Comparison of ENCODE assay signal across 10 mouse cellular contexts in genomic region chr1:155071287-155071876, GRCm38 (mm10). TPM values are rescaled to one million over a fixed set of nuclear protein-coding genes. Genes with fewer than 3 reads are reported as not detected.
DNase-seq lines count a peak whose midpoint lies in the region; ATAC-seq lines count a peak whose summit lies in the region.
"Had no signal": no experiment of that assay in that cellular context is flagged by ENCODE, and none has a peak within 500 bp of the region (broad histone marks: within the 10 kb centered on the region; RNA-seq: fewer than 3 reads in every experiment).

No protein-coding gene starts in this region.

- no peaks in the 10 kb centered on the region for H3K36me3 ChIP-seq in hindbrain, embryonic 12.5 days
- H3K36me3 ChIP-seq in neural tube, embryonic 13.5 days = no peaks in the 10 kb centered on the region
- H3K36me3 ChIP-seq: liver, embryonic 15.5 days had no signal

- 0 out of 2 replicates have a peak, but pooled peaks have one; percentile 23 for ATAC-seq in hindbrain, embryonic 12.5 days (ENCODE audit: low FRiP score)
- peak; percentile 30; the same call in 1 of the 2 replicates for ATAC-seq in neural tube, embryonic 13.5 days (ENCODE audit: low read depth)

- WGBS in hindbrain, embryonic 12.5 days = 25% methylated on average over 7 of the region's 7 CpGs
- 13% methylated on average over 7 of the region's 7 CpGs for WGBS in neural tube, embryonic 13.5 days

- no peak overlapping the region for H3K4me2 ChIP-seq in hindbrain, embryonic 12.5 days (replicated peaks)
- H3K4me2 ChIP-seq in neural tube, embryonic 13.5 days = no peak overlapping the region

- no peak overlapping the region for H3K27ac ChIP-seq in hindbrain, embryonic 12.5 days
- no peak overlapping the region for H3K27ac ChIP-seq in neural tube, embryonic 13.5 days (replicated peaks)
- H3K27ac ChIP-seq: liver, embryonic 15.5 days had no signal

- peaks cover 30% of the 10 kb centered on the region for H3K4me1 ChIP-seq in hindbrain, embryonic 12.5 days
- peaks cover 40% of the 10 kb centered on the region for H3K4me1 ChIP-seq in neural tube, embryonic 13.5 days (replicated peaks)

- H3K9ac ChIP-seq in hindbrain, embryonic 12.5 days = no peak overlapping the region
- H3K9ac ChIP-seq in neural tube, embryonic 13.5 days = no peak overlapping the region
- H3K9ac ChIP-seq: liver, embryonic 15.5 days had no signal

- no peak overlapping the region for H3K4me3 ChIP-seq in hindbrain, embryonic 12.5 days
- H3K4me3 ChIP-seq in neural tube, embryonic 13.5 days = no peak overlapping the region
- H3K4me3 ChIP-seq: liver, embryonic 15.5 days had no signal

- peak; percentile 17 for DNase-seq in embryo, embryonic 9.5 days (ENCODE audit: extremely low spot score)
- no peak for DNase-seq in embryo, embryonic 10.5 days (ENCODE audit: low spot score)
- peak; percentile 16 for DNase-seq in lung, postnatal 10 days
- no peak for DNase-seq in lung, postnatal 25 days (ENCODE audit: low spot score)
- no peak for DNase-seq in thymus, postnatal 0 days (ENCODE audit: low spot score)
- DNase-seq in kidney, adult 11 months = no peak
- DNase-seq: heart, postnatal 10 days had no signal

- no peaks in the 10 kb centered on the region for H3K27me3 ChIP-seq in hindbrain, embryonic 12.5 days
- H3K27me3 ChIP-seq in neural tube, embryonic 13.5 days = no peaks in the 10 kb centered on the region

- no peaks in the 10 kb centered on the region for H3K9me3 ChIP-seq in hindbrain, embryonic 12.5 days (replicated peaks)
- H3K9me3 ChIP-seq in neural tube, embryonic 13.5 days = no peaks in the 10 kb centered on the region
- H3K9me3 ChIP-seq: liver, embryonic 15.5 days had no signal

RNA-seq across cellular contexts. Expression of gene Ier5, which starts 28.1 kb away (rescaled TPM):
- polyA plus RNA-seq in hindbrain, embryonic 12.5 days (2016; fragmentation: Nextera tagmentation; extraction: Ambion mirVana) = 16.5 and 17.7 TPM in 2 replicates
- polyA plus RNA-seq in neural tube, embryonic 13.5 days (2015; fragmentation: Nextera tagmentation; extraction: Ambion mirVana) = 7.5 and 7.9 TPM in 2 replicates
- 6.4 and 10.8 TPM in 2 replicates for polyA plus RNA-seq in thymus, postnatal 0 days (2015; fragmentation: Nextera tagmentation; extraction: Ambion mirVana)

Comparison
In these comparisons a context has a peak if more than half of its experiments do, and no peak if none do; other contexts are left out.
1. DNase-seq: peak in embryo, embryonic 9.5 days (single experiment) and lung, postnatal 10 days (single experiment); none in embryo, embryonic 10.5 days (single experiment), lung, postnatal 25 days (single experiment), thymus, postnatal 0 days (single experiment) and kidney, adult 11 months (single experiment).